Mouse (Mus musculus) MEL (cell line): Measurements from ENCODE around the gene Naa40. TPM values are rescaled to one million over a fixed set of nuclear protein-coding genes. Genes with fewer than 3 reads are reported as not detected.

Experiments
- DNase-seq: peaks from one replicate; pipeline ENCODE4 v3.0.0; 2011; ENCODE audit warnings: low read depth, low spot score
- H3K27ac ChIP-seq: 2 replicates; pipeline ENCODE4 v1.5.1; 2012; ENCODE audit warnings: low read depth, mild to moderate bottlenecking, control low read depth, low read length, moderate library complexity; ENCODE audit not compliant: control insufficient read depth
- H3K27me3 ChIP-seq, 2 experiments: fragments of 150-350 bp in 1 of 2; sonication (generic) in 1 of 2; 2 replicates each; pipeline ENCODE4 v1.6.1; 2012; ENCODE audit warnings: low read length in 2 of 2, mild to moderate bottlenecking in 2 of 2, improper control_type of control experiment in 1 of 2, moderate library complexity in 1 of 2; ENCODE audit not compliant: insufficient read depth in 2 of 2, control insufficient read depth in 1 of 2
- H3K36me3 ChIP-seq, 2 experiments: 2 replicates each; pipeline ENCODE4 v1.6.1; 2012 to 2014; ENCODE audit warnings: low read length in 2 of 2, improper control_type of control experiment in 1 of 2, inconsistent platforms in 1 of 2, mild to moderate bottlenecking in 1 of 2; ENCODE audit not compliant: insufficient read depth in 2 of 2, control insufficient read depth in 1 of 2
- H3K4me1 ChIP-seq, 2 experiments: fragments of 150-350 bp in 1 of 2; sonication (generic) in 1 of 2; 2 replicates each; pipeline ENCODE4 v1.6.1; 2012; ENCODE audit warnings: low read length in 2 of 2, improper control_type of control experiment in 1 of 2, mild to moderate bottlenecking in 1 of 2; ENCODE audit not compliant: insufficient read depth in 2 of 2, control insufficient read depth in 1 of 2
- H3K4me3 ChIP-seq, 2 experiments: fragments of 150-350 bp in 1 of 2; sonication (generic) in 1 of 2; 2 replicates each; pipeline ENCODE4 v1.5.1; 2012; ENCODE audit warnings: low read depth in 2 of 2, low read length in 2 of 2, mild to moderate bottlenecking in 2 of 2, moderate library complexity in 2 of 2, control low read depth in 1 of 2, improper control_type of control experiment in 1 of 2; ENCODE audit not compliant: control insufficient read depth in 1 of 2, insufficient read depth in 1 of 2
- H3K79me2 ChIP-seq: 2 replicates; pipeline ENCODE4 v1.6.1; 2012; ENCODE audit warnings: mild to moderate bottlenecking, low read length, moderate library complexity; ENCODE audit not compliant: control insufficient read depth, poor library complexity, insufficient read depth
- H3K9ac ChIP-seq: 2 replicates; pipeline ENCODE4 v1.6.1; 2012; ENCODE audit warnings: low read depth, mild to moderate bottlenecking, control low read depth, low read length, moderate library complexity; ENCODE audit not compliant: control insufficient read depth, poor library complexity, severe bottlenecking
- H3K9me3 ChIP-seq: fragments of 150-350 bp; sonication (generic); replicated peaks from 2 replicates; pipeline ENCODE4 v1.6.1; 2012; ENCODE audit warnings: mild to moderate bottlenecking, low read length, improper control_type of control experiment, moderate library complexity; ENCODE audit not compliant: insufficient read depth
- BHLHE40 ChIP-seq: IDR thresholded peaks from 2 replicates; pipeline ENCODE4 v1.6.1; 2012; ENCODE audit warnings: low read depth, mild to moderate bottlenecking, inconsistent platforms, low read length, improper control_type of control experiment, borderline replicate concordance
- CTCF ChIP-seq, 3 experiments: IDR thresholded peaks in 2 of 3; conservative IDR thresholded peaks in 1 of 3; 2 replicates each; pipeline ENCODE4 v1.5.1; 2011 to 2012; ENCODE audit warnings: low read length in 3 of 3, low read depth in 2 of 3, mild to moderate bottlenecking in 2 of 3, improper control_type of control experiment in 1 of 3, inconsistent platforms in 1 of 3, mixed read lengths in 1 of 3, moderate library complexity in 1 of 3; ENCODE audit not compliant: control insufficient read depth in 1 of 3, insufficient read depth in 1 of 3, poor library complexity in 1 of 3, severe bottlenecking in 1 of 3
- EP300 ChIP-seq, 2 experiments: IDR thresholded peaks; 2 replicates each; pipeline ENCODE4 v1.6.1; 2011; ENCODE audit warnings: improper control_type of control experiment in 2 of 2, low read length in 2 of 2, low read depth in 1 of 2, mild to moderate bottlenecking in 1 of 2
- ETS1 ChIP-seq: IDR thresholded peaks from 2 replicates; pipeline ENCODE4 v1.6.1; 2012; ENCODE audit warnings: low read depth, mild to moderate bottlenecking, inconsistent platforms, low read length, improper control_type of control experiment, moderate library complexity
- HCFC1 ChIP-seq: IDR thresholded peaks from 2 replicates; pipeline ENCODE4 v1.6.1; 2012; ENCODE audit warnings: low read depth, mild to moderate bottlenecking, inconsistent platforms, low read length, improper control_type of control experiment, moderate library complexity
- KAT2A ChIP-seq: conservative IDR thresholded peaks from 2 replicates; pipeline ENCODE4 v1.6.1; 2012; ENCODE audit warnings: low read depth, low read length, improper control_type of control experiment, inconsistent platforms
- MAFK ChIP-seq: IDR thresholded peaks from 2 replicates; pipeline ENCODE4 v1.6.1; 2011; ENCODE audit warnings: low read depth, mild to moderate bottlenecking, low read length, improper control_type of control experiment, borderline replicate concordance
- MAZ ChIP-seq: IDR thresholded peaks from 2 replicates; pipeline ENCODE4 v1.6.1; 2012; ENCODE audit warnings: low read depth, mild to moderate bottlenecking, inconsistent platforms, low read length, improper control_type of control experiment
- MEF2A ChIP-seq: IDR thresholded peaks from 2 replicates; pipeline ENCODE4 v1.6.1; 2014; ENCODE audit warnings: low read depth, mild to moderate bottlenecking, inconsistent platforms, low read length, improper control_type of control experiment; ENCODE audit not compliant: poor library complexity, insufficient replicate concordance, severe bottlenecking; ENCODE audit errors: extremely low read depth
- MXI1 ChIP-seq: IDR thresholded peaks from 2 replicates; pipeline ENCODE4 v1.6.1; 2011; ENCODE audit warnings: mild to moderate bottlenecking, low read depth, low read length, improper control_type of control experiment
- MYC ChIP-seq: IDR thresholded peaks from 2 replicates; pipeline ENCODE4 v1.6.1; 2011; ENCODE audit warnings: low read depth, mild to moderate bottlenecking, low read length, improper control_type of control experiment, moderate library complexity
- POLR2AphosphoS5 ChIP-seq: IDR thresholded peaks from 2 replicates; pipeline ENCODE4 v1.6.1; 2012; ENCODE audit warnings: low read depth, borderline replicate concordance, mild to moderate bottlenecking, inconsistent platforms, low read length, moderate library complexity, mixed read lengths
- TBP ChIP-seq: IDR thresholded peaks from 2 replicates; pipeline ENCODE4 v1.8.0; 2011; ENCODE audit warnings: low read depth, low read length, improper control_type of control experiment
- UBTF ChIP-seq: IDR thresholded peaks from 2 replicates; pipeline ENCODE4 v1.6.1; 2012; ENCODE audit warnings: low read depth, mild to moderate bottlenecking, inconsistent platforms, low read length, improper control_type of control experiment, moderate library complexity, borderline replicate concordance; ENCODE audit not compliant: insufficient read depth
- ZKSCAN1 ChIP-seq: IDR thresholded peaks from 2 replicates; pipeline ENCODE4 v1.6.1; 2012; ENCODE audit warnings: low read depth, mild to moderate bottlenecking, inconsistent platforms, low read length, improper control_type of control experiment, moderate library complexity
- ZMIZ1 ChIP-seq: IDR thresholded peaks from 2 replicates; pipeline ENCODE4 v1.6.1; 2012; ENCODE audit warnings: low read depth, mild to moderate bottlenecking, inconsistent platforms, low read length, improper control_type of control experiment, moderate library complexity
- ZNF384 ChIP-seq: IDR thresholded peaks from 2 replicates; pipeline ENCODE4 v1.6.1; 2012; ENCODE audit warnings: low read depth, mild to moderate bottlenecking, inconsistent platforms, low read length, improper control_type of control experiment
- polyA plus RNA-seq, 2 experiments: library from polyadenylated mRNA; stranded (reverse) in 1 of 2; unstranded in 1 of 2; fragments of >175 nt in 1 of 2; fragments of >200 nt in 1 of 2; gene quantifications; 2 replicates each; pipeline versions ENCODE4 v1.2.1 to v1.2.4; 2012; ENCODE audit warnings: low replicate concordance in 2 of 2, low read depth in 1 of 2; ENCODE audit not compliant: insufficient read length in 2 of 2, insufficient read depth in 1 of 2, missing spikeins in 1 of 2
- total RNA-seq: library from RNA; depleted of rRNA; stranded (reverse); fragments of 300-350 nt; gene quantifications from 2 replicates; pipeline ENCODE4 v1.2.3, GENCODE M21; 2012

Naa40 gene
- total and polyA plus RNA-seq, 3 experiments, result 46.8 to 75.7 TPM; not detected in 1

GRCm38 (mm10) chr19:7261964-7262363, 21.0 kb upstream of the Naa40 start:
- no peaks in the 10 kb centered on the region for H3K79me2 ChIP-seq
- no peaks in the 10 kb centered on the region for H3K9me3 ChIP-seq
- no peaks in the 10 kb centered on the region for H3K27me3 ChIP-seq
- H3K4me3 ChIP-seq, result no peak overlapping the region
- no peak for DNase-seq
- TF ChIP-seq ZNF384 (no peak), POLR2AphosphoS5 (no peak), ETS1 (no peak), MXI1 (no peak), CTCF (IDR thresholded peaks at IDR 0.05 in 2 of 3, conservative IDR thresholded peaks at IDR 0.05 in 1 of 3; ENCODE audit: control insufficient read depth in 1 of 3, insufficient read depth in 1 of 3, low read depth in 2 of 3, low read length in 3 of 3, poor library complexity in 1 of 3, severe bottlenecking in 1 of 3) (peak in 2 of 3 experiments; percentile 9 to 27; a peak in 1 of 6 replicates)
- TF ChIP-seq, all 39 proteins: peak for 1
- Histone ChIP-seq H3K27ac (no peak overlapping the region), H3K4me1 (peaks cover 0 to 15% of the 10 kb centered on the region in 2 experiments; a peak in 3 of 4 replicates), H3K36me3 (peaks cover 0 to 4% of the 10 kb centered on the region in 2 experiments; a peak in 1 of 4 replicates), H3K9ac (no peak overlapping the region)

- no peak overlapping the region for H3K27ac ChIP-seq
- no peak for DNase-seq
- no peaks in the 10 kb centered on the region for H3K79me2 ChIP-seq
- no peaks in the 10 kb centered on the region for H3K27me3 ChIP-seq
- H3K9me3 ChIP-seq, result no peaks in the 10 kb centered on the region
- TF ChIP-seq UBTF (no peak), MEF2A (no peak), TBP (no peak), HCFC1 (no peak), ZKSCAN1 (no peak), ZMIZ1 (no peak), EP300 (IDR thresholded peaks at IDR 0.05; ENCODE audit: low read depth in 1 of 2, low read length in 2 of 2) (no peak), MYC (no peak), BHLHE40 (no peak), KAT2A (no peak), MAFK (no peak), MAZ (no peak), ZNF384 (no peak)
- peaks cover 0 to 10% of the 10 kb centered on the region in 2 experiments; a peak in 3 of 4 replicates for H3K4me1 ChIP-seq
- no peak overlapping the region for H3K9ac ChIP-seq
- no peak overlapping the region for H3K4me3 ChIP-seq
- H3K36me3 ChIP-seq, result peaks cover 0 to 4% of the 10 kb centered on the region in 2 experiments; a peak in 1 of 4 replicates
Observed at GRCm38 (mm10) chr19:7261476-7261875, 20.5 kb upstream of the Naa40 start.
